In the genomic region with DNA sequence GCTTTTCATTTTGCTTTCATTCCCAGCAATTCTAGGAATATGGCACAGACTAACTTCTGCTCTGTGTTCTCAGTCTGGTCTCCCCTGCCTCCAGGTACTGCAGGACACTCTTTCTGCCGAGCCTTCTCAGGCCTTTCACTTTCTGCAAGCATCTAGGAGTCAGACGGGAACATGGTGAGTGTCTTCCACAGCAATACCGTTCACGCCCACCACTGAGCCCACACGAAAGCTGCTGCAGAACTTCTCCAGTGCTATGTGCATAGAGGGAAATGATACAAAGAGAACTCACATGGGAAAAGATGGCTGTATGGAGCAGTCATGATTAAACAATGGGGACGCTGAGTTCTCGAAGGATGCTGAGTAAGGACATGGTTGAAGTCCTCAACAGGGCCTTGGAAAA, we compare ENCODE assay signal across 27 mouse cellular contexts. TPM values are rescaled to one million over a fixed set of nuclear protein-coding genes. Genes with fewer than 3 reads are reported as not detected.
A peak's percentile ranks its signal among the peaks of the same experiment; 100 is the strongest.
DNase-seq lines count a peak whose midpoint lies in the region; ATAC-seq lines count a peak whose summit lies in the region.
"Had no signal": no experiment of that assay in that cellular context is flagged by ENCODE, and none has a peak within 500 bp of the region (broad histone marks: within the 10 kb centered on the region; RNA-seq: fewer than 3 reads in every experiment).

No protein-coding gene starts in this region.

- no peaks in the 10 kb centered on the region for H3K36me3 ChIP-seq in forebrain, embryonic 14.5 days (ENCODE audit: control insufficient read depth, insufficient read depth, low read length)
- H3K36me3 ChIP-seq: embryonic facial prominence, embryonic 13.5 days; hindbrain, embryonic 10.5 days; limb, embryonic 15.5 days; liver, embryonic 15.5 days; midbrain, embryonic 13.5 days; neural tube, embryonic 13.5 days had no signal

- H3K9ac ChIP-seq in forebrain, embryonic 14.5 days (ENCODE audit: low read length): no peak overlapping the region
- H3K9ac ChIP-seq: embryonic facial prominence, embryonic 13.5 days; limb, embryonic 15.5 days; liver, embryonic 15.5 days; midbrain, embryonic 13.5 days; neural tube, embryonic 13.5 days had no signal

- peak; percentile 81 for DNase-seq in layer of hippocampus, adult 11-12 months (ENCODE audit: low spot score)
- DNase-seq in layer of hippocampus, postnatal 10 days (ENCODE audit: low spot score in 2 of 2): no peak
- peak; percentile 80 for DNase-seq in layer of hippocampus, adult 8-10 months (ENCODE audit: low spot score in 2 of 2)
- peak; percentile 25 to 80 for DNase-seq in left cerebral cortex, adult 8-10 months (ENCODE audit: low spot score in 2 of 2)
- peak; percentile 62 for DNase-seq in right cerebral cortex, postnatal 25 days
- DNase-seq in urinary bladder, postnatal 10 days (ENCODE audit: low spot score): no peak
- DNase-seq in forebrain, embryonic 14.5 days (ENCODE audit: low spot score): no peak
- no peak for DNase-seq in adrenal gland, adult 18-20 months (ENCODE audit: low spot score in 2 of 2)
- DNase-seq: cerebellum, adult 9-10 months; gastrocnemius, postnatal 36 days; kidney, adult 18-20 months; lung, postnatal 10 days; thymus, postnatal 14 days had no signal

- H3K4me1 ChIP-seq in forebrain, embryonic 14.5 days (ENCODE audit: control insufficient read depth, insufficient read depth, low read length): no peaks in the 10 kb centered on the region
- H3K4me1 ChIP-seq: embryonic facial prominence, embryonic 13.5 days; hindbrain, embryonic 10.5 days; limb, embryonic 15.5 days; liver, embryonic 15.5 days; midbrain, embryonic 13.5 days; neural tube, embryonic 13.5 days had no signal

- WGBS in forebrain, embryonic 14.5 days: 86% methylated on average over 7 of the region's 7 CpGs

- no peak overlapping the region for H3K27ac ChIP-seq in forebrain, embryonic 14.5 days (ENCODE audit: low read depth, low read length)
- H3K27ac ChIP-seq: embryonic facial prominence, embryonic 13.5 days; hindbrain, embryonic 10.5 days; hindbrain, postnatal 0 days; kidney, postnatal 0 days; limb, embryonic 15.5 days; liver, embryonic 15.5 days; midbrain, embryonic 13.5 days; neural tube, embryonic 13.5 days; stomach, postnatal 0 days had no signal

- no peak overlapping the region for H3K4me2 ChIP-seq in forebrain, embryonic 14.5 days (ENCODE audit: low read length)
- H3K4me2 ChIP-seq: embryonic facial prominence, embryonic 13.5 days; limb, embryonic 15.5 days; liver, embryonic 15.5 days; midbrain, embryonic 13.5 days; neural tube, embryonic 13.5 days had no signal

- no peak for ATAC-seq in forebrain, embryonic 14.5 days
- ATAC-seq: hindbrain, postnatal 0 days; midbrain, embryonic 13.5 days had no signal

- no peaks in the 10 kb centered on the region for H3K27me3 ChIP-seq in forebrain, embryonic 14.5 days (replicated peaks; ENCODE audit: control insufficient read depth, insufficient read depth, low read length)
- H3K27me3 ChIP-seq: CH12.LX; embryonic facial prominence, embryonic 13.5 days; limb, embryonic 15.5 days; liver, embryonic 15.5 days; midbrain, embryonic 13.5 days; neural tube, embryonic 13.5 days had no signal

- H3K4me3 ChIP-seq in forebrain, embryonic 14.5 days (ENCODE audit: low read depth, low read length): no peak overlapping the region
- H3K4me3 ChIP-seq: embryonic facial prominence, embryonic 13.5 days; hindbrain, embryonic 10.5 days; limb, embryonic 15.5 days; liver, embryonic 15.5 days; midbrain, embryonic 13.5 days; neural tube, embryonic 13.5 days had no signal

- H3K9me3 ChIP-seq in forebrain, embryonic 14.5 days (replicated peaks; ENCODE audit: control insufficient read depth, low read length): no peaks in the 10 kb centered on the region
- H3K9me3 ChIP-seq: embryonic facial prominence, embryonic 13.5 days; limb, embryonic 15.5 days; liver, embryonic 15.5 days; midbrain, embryonic 13.5 days; neural tube, embryonic 13.5 days had no signal

RNA-seq across cellular contexts. Expression of gene Trim42, which starts 58.4 kb away (rescaled TPM):
- not detected for total RNA-seq in layer of hippocampus, postnatal 10 days (2021)
- total RNA-seq in layer of hippocampus, adult 8-10 months (2022): not detected
- total RNA-seq in left cerebral cortex, adult 8-10 months (2022): not detected
- polyA plus RNA-seq in forebrain, embryonic 14.5 days (2014; fragmentation: Nextera tagmentation; extraction: Ambion mirVana): not detected in 2 replicates
- not detected for total RNA-seq in adrenal gland, adult 18-20 months (2021)
- total RNA-seq: CH12.LX; gastrocnemius, postnatal 36 days; hindbrain, postnatal 0 days; layer of hippocampus, postnatal 25 days; megakaryocyte progenitor cell, adult 5-6 weeks; MEL had no signal
- polyA plus RNA-seq: embryonic facial prominence, embryonic 13.5 days; heart, embryonic 16.5 days; hindbrain, embryonic 10.5 days; hindbrain, postnatal 0 days; kidney, postnatal 0 days; limb, embryonic 15.5 days; liver, embryonic 15.5 days; midbrain, embryonic 13.5 days; neural tube, embryonic 13.5 days; stomach, postnatal 0 days had no signal

Comparison
In these comparisons a context has a peak if more than half of its experiments do, and no peak if none do; other contexts are left out.
1. DNase-seq: peak in layer of hippocampus, adult 11-12 months (single experiment), layer of hippocampus, adult 8-10 months (2 of 2), left cerebral cortex, adult 8-10 months (2 of 2) and right cerebral cortex, postnatal 25 days (single experiment); none in layer of hippocampus, postnatal 10 days (0 of 2), urinary bladder, postnatal 10 days (single experiment), forebrain, embryonic 14.5 days (single experiment) and adrenal gland, adult 18-20 months (0 of 2).